Mouse (Mus musculus) gastrocnemius, postnatal 10 days (tissue): Measurements from ENCODE around the gene Wdcp. TPM values are rescaled to one million over a fixed set of nuclear protein-coding genes. Genes with fewer than 3 reads are reported as not detected.

Experiments
- total RNA-seq, 2 experiments: library from RNA; stranded (reverse); gene quantifications; 2 replicates each; pipeline ENCODE4 v1.2.3; 2021

Gene Wdcp
- total RNA-seq, 2 experiments from 2014 or later = 4.8 to 6.0 TPM

Other genes with a start within 250 kb of the Wdcp start
- gene Fam228a, start 104.9 kb upstream of the Wdcp start, total RNA-seq = under 1 TPM; 0.14 to 0.27 TPM
- 1 to 10 TPM; 1.9 to 2.6 TPM for gene Pfn4, start 74.3 kb upstream of the Wdcp start, total RNA-seq
- 1 to 10 TPM; 4.6 to 7.8 TPM for gene Fam228b, start 74.0 kb upstream of the Wdcp start, total RNA-seq
- 10 to 100 TPM; 55.5 to 64.4 TPM for gene Sf3b6, start 25.8 kb upstream of the Wdcp start, total RNA-seq
- 1 to 10 TPM; 2.6 to 2.9 TPM for gene Fkbp1b, start 1.7 kb upstream of the Wdcp start, total RNA-seq
- gene Mfsd2b, start 31.1 kb downstream of the Wdcp start, total RNA-seq = 1 to 10 TPM in 1 of 2 experiments, under 1 TPM in 1; 0.78 to 1.3 TPM
- 10 to 100 TPM; 44.6 to 53.0 TPM for gene Ubxn2a, start 64.4 kb downstream of the Wdcp start, total RNA-seq
- gene Atad2b, start 74.0 kb downstream of the Wdcp start, total RNA-seq = 10 to 100 TPM; 25.5 to 28.7 TPM